Mouse (Mus musculus): ENCODE measurements at regions not wholly inside any gene's neighbourhood (a gene's known extent, or its start where the extent isn't known, plus 50 kb on each side); places are given as distances from the start of the nearest gene placed in this dataset.

DNA sequence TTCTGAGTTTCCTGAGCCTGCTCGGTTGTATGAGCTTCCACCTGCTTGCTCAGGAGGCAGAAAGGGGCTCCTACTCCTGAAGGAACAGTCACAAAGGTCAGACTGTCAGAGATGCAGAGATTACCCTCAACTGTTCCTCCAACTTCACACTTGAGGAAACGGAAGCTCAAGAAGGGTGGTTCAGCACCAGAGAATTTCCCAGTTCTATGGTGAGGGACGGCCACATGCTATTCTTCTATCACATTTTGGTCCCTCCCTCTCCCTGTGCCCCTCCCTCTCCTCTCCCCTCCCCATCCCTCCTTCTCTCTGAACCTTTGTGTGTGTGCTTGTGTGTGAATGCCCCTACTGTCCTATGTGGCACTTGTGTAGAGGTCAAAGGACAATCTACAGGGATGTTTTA, 386.0 kb downstream of the Rps24 start:
- Histone ChIP-seq H3K4me1 (no peaks in the 10 kb centered on the region), H3K27me3 (no peaks in the 10 kb centered on the region), H3K9ac (no peak overlapping the region), H3K4me2 (replicated peaks) (no peak overlapping the region), H3K36me3 (no peaks in the 10 kb centered on the region), H3K27ac (no peak overlapping the region), H3K9me3 (no peaks in the 10 kb centered on the region), H3K4me3 (no peak overlapping the region)
- WGBS: 43% methylated on average over 3 of the region's 3 CpGs
- no peak for ATAC-seq (ENCODE audit: insufficient number of reproducible peaks, insufficient read depth, low FRiP score, low TSS enrichment)

DNA sequence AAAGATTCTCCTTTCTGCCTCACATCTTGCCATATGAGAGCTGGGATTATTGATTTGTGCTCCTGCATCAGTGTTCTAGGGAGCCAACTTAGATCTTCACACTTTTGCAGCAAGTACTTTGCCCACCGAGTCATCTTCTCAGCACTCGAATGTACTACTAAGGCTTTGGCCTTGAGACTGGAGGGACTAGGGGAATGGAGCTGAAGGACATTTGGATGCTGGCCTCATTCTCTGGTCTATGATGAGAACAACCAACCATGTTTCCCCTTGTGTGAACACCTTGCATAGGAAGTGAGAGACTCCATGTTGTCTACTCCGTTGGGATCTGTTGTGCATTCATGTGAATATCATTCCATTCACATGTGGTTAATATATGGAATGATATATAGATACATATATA, 386.5 kb downstream of the Rps24 start:
- Histone ChIP-seq H3K27me3 (no peaks in the 10 kb centered on the region), H3K4me1 (no peaks in the 10 kb centered on the region), H3K36me3 (no peaks in the 10 kb centered on the region), H3K4me3 (no peak overlapping the region), H3K4me2 (replicated peaks) (no peak overlapping the region), H3K9ac (no peak overlapping the region), H3K9me3 (no peaks in the 10 kb centered on the region), H3K27ac (no peak overlapping the region)
- no peak for ATAC-seq (ENCODE audit: insufficient number of reproducible peaks, insufficient read depth, low FRiP score, low TSS enrichment)
- WGBS: 96% methylated on average over 3 of the region's 3 CpGs

DNA sequence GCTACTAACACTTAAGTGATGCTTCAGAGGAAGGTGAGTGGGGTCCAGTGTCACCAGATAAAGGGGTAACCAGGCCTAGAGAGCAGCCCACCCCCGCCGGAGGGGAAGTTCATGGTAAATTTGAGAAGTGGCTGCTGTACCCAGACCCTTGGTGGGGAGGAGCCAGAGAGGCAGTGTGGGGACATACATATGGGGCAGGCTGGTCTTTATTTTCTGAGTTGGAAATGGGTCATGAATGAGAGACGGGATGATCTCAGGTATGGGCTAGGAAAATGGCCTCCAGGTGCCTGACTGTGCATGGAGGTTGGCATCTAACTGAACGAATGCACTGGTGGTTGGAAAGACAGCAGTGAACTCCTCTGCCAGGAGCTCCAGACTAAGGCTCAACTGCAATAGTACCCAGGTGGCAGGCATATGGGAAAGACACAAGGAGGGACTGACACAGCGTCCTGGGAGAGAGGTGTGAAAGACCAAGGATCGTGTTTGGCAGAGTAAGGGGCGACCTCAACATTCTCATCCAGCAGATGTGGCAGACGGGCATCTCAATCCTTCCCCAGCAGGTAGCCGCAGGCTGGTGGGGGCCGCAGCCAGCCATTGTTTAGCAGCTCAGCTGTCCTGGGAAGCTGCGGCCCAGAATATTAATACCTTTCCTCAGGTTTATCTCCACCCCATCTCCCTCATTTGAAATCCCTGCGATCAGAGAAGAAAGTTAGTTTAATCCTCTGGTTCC, 387.7 kb downstream of the Rps24 start:
- Histone ChIP-seq H3K27me3 (no peaks in the 10 kb centered on the region), H3K36me3 (no peaks in the 10 kb centered on the region), H3K4me1 (no peaks in the 10 kb centered on the region), H3K27ac (no peak overlapping the region), H3K4me3 (no peak overlapping the region), H3K9ac (no peak overlapping the region), H3K4me2 (replicated peaks) (no peak overlapping the region), H3K9me3 (no peaks in the 10 kb centered on the region)
- WGBS: 63% methylated on average over 12 of the region's 12 CpGs
- no peak for ATAC-seq (ENCODE audit: insufficient number of reproducible peaks, insufficient read depth, low FRiP score, low TSS enrichment)

DNA sequence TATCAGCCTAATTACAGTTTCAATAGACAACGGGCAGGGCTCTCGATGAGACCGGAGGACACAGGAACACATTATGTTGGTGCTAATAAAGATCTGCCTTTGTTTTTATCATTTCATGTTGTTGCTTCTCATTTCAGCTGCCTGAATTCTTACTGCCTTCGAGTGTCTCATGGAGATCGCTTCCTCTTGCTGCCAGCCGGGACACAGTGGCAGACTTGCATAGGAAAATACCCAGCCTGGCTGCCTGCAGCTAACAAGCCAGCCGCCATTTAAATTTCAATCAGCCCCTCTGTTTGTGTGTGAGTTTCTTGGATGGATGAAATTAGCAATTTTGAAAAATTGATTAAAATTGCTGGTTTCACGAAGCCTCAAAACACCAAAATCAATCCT, 388.2 kb downstream of the Rps24 start:
- Histone ChIP-seq H3K4me3 (no peak overlapping the region), H3K4me1 (no peaks in the 10 kb centered on the region), H3K9ac (no peak overlapping the region), H3K36me3 (no peaks in the 10 kb centered on the region), H3K27ac (no peak overlapping the region), H3K4me2 (replicated peaks) (no peak overlapping the region), H3K27me3 (no peaks in the 10 kb centered on the region), H3K9me3 (no peaks in the 10 kb centered on the region)
- no peak for ATAC-seq (ENCODE audit: insufficient number of reproducible peaks, insufficient read depth, low FRiP score, low TSS enrichment)
- WGBS: 49% methylated on average over 8 of the region's 8 CpGs

DNA sequence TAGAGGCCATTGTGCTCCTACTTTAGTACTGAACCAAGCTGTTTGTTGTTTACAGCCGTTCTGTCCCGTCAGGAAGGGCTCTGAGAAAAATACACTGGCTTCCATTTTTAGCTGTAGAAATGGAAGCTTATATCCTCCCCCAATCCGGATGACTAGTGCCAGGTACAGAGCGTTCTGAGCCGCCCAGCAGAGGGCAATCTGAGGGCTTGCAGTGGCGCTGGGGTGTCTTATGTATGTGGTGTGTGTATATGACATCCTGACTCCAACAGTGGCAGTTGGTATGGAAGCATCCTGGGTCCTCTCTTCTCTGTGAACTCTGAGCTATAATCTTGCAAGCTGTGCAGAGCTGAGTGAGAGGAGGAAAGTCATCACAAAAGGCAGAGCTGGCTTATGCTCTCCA, 389.0 kb downstream of the Rps24 start:
- Histone ChIP-seq H3K27ac (no peak overlapping the region), H3K36me3 (no peaks in the 10 kb centered on the region), H3K9ac (no peak overlapping the region), H3K9me3 (no peaks in the 10 kb centered on the region), H3K4me3 (no peak overlapping the region), H3K27me3 (no peaks in the 10 kb centered on the region), H3K4me1 (no peaks in the 10 kb centered on the region), H3K4me2 (replicated peaks) (no peak overlapping the region)
- WGBS: 69% methylated on average over 6 of the region's 6 CpGs
- no peak for ATAC-seq (ENCODE audit: insufficient number of reproducible peaks, insufficient read depth, low FRiP score, low TSS enrichment)

DNA sequence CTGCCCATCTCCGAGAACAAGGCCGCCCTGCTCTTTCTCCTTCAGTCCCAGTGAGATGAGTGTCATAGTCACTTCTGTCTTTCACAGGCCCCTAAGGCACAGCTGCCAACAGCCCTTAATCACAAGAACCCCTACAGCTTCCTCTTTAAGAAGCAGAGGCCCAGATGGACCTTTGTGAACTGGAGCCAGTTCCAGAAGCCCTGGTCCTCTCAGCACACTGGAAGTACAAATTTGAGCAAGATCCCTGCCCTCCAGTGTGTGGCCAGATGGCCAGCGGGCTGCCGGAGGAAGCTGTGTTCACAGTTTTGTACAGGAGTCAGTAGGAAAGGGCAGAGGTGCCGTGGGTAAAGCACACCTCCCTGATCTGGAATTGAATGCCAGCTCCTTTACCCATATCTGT, 389.6 kb downstream of the Rps24 start:
- Histone ChIP-seq H3K9ac (no peak overlapping the region), H3K27ac (no peak overlapping the region)
- no peak for ATAC-seq (ENCODE audit: insufficient number of reproducible peaks, insufficient read depth, low FRiP score, low TSS enrichment)

DNA sequence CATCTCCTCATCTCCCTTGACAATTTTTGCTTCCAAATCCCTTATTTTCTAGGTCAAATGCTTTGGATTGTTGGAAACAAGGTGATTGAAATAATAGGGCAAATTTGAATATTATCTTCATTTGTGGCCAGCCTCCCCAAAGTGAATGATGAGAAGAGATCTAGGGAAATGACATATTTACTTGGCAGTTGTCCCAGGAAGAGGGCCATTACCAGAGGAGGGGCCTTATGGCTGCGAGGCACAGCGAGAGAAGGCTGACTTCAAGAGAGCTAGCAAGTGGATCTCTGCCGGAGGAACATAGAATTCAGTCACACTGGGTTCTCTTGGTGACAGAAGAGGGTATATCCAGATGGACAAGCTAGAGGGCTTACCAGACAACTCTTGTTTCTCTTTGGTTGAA, 390.9 kb downstream of the Rps24 start:
- no peak overlapping the region for H3K4me3 ChIP-seq
- H3K4me1 ChIP-seq: no peaks in the 10 kb centered on the region
- no peaks in the 10 kb centered on the region for H3K27me3 ChIP-seq
- H3K9me3 ChIP-seq: no peaks in the 10 kb centered on the region
- H3K36me3 ChIP-seq: no peaks in the 10 kb centered on the region
- 81% methylated on average over 3 of the region's 3 CpGs for WGBS
- no peak for ATAC-seq (ENCODE audit: insufficient number of reproducible peaks, insufficient read depth, low FRiP score, low TSS enrichment)
- H3K4me2 ChIP-seq (replicated peaks): no peak overlapping the region
- no peak overlapping the region for H3K27ac ChIP-seq
- H3K9ac ChIP-seq: no peak overlapping the region

More for the DNA sequence above, 389.6 kb downstream of the Rps24 start:
- Histone ChIP-seq H3K9me3 (no peaks in the 10 kb centered on the region), H3K36me3 (no peaks in the 10 kb centered on the region), H3K4me3 (no peak overlapping the region), H3K4me2 (replicated peaks) (no peak overlapping the region), H3K4me1 (no peaks in the 10 kb centered on the region), H3K27me3 (no peaks in the 10 kb centered on the region)
- WGBS: 81% methylated on average over 5 of the region's 5 CpGs

DNA sequence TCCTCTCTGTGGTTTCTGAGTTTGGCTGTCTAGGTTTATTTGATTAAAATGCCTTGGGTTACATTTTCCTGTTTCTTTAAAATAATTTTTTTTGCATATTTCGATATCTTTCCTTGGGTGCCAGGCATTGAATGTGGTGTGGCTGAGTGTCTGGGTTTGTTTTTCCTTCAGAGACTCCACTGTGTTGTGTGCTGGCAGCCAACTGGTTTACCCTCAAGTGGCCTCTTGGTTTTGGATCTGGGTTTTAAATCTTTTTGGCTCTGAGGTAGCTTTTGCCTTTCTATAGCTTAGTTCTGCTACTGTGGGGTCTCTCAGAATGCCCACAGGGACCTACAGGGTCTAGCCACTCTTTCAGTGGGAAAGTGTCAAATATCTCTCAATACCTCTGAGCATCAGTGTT, 399.2 kb downstream of the Rps24 start:
- Histone ChIP-seq H3K9ac (no peak overlapping the region), H3K9me3 (peaks cover 4% of the 10 kb centered on the region; the same call in 1 of the 2 replicates), H3K4me2 (replicated peaks) (no peak overlapping the region), H3K27ac (no peak overlapping the region), H3K4me1 (peaks cover 9% of the 10 kb centered on the region), H3K36me3 (no peaks in the 10 kb centered on the region), H3K27me3 (no peaks in the 10 kb centered on the region), H3K4me3 (no peak overlapping the region)
- ATAC-seq (ENCODE audit: insufficient number of reproducible peaks, insufficient read depth, low FRiP score, low TSS enrichment): no peak
- whole genome bisulfite sequencing: 68% methylated on average over 1 of the region's 1 CpGs

DNA sequence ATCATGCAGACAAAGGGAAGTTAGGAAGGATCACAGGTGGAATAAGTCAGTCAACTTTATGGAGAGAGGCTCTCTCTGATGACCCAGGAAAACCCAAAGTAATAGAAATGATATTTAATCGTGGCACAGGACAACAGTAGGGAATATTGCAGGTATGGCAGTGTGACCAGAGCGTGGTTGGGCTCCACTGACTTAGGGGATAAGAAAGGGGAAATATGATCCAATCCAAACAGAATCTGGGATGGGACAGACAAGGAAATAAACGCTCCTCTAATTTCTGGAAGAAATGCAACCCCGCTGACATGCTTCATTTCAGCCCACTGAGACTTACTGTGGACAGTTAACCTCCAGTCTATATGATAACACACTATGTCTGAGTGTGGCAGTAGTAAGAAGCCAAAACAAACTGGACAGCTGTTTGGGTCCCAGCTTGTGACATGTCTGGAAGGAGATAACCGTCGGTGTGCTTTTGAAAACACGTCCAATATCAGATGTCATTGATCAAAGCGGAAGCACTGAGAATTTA, 400.0 kb downstream of the Rps24 start:
- 59% methylated on average over 8 of the region's 8 CpGs for WGBS
- Histone ChIP-seq H3K27me3 (no peaks in the 10 kb centered on the region), H3K4me2 (replicated peaks) (no peak overlapping the region), H3K36me3 (no peaks in the 10 kb centered on the region), H3K9me3 (peaks cover 4% of the 10 kb centered on the region; the same call in 1 of the 2 replicates), H3K4me3 (no peak overlapping the region), H3K4me1 (peaks cover 9% of the 10 kb centered on the region), H3K27ac (no peak overlapping the region), H3K9ac (no peak overlapping the region)
- no peak for ATAC-seq (ENCODE audit: insufficient number of reproducible peaks, insufficient read depth, low FRiP score, low TSS enrichment)

DNA sequence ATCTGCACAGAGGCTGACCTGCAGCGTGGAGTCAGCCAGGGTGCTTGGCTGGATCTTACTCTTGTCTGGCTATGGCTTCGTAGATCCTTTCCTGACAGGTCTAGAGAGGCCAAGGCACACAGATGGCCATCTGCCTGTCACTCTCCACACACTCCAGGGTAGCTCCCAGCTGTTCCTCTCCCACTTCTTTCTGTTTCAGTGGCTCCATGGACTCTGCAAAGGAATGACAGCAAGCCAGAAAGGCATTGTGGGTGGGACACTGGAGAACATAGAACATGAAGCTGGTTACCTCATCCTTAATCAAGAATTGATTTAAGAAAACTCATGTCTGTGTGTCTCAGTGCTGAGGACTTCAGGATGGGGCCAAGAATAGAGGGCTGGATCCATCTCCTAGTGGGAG, 403.9 kb downstream of the Rps24 start:
- Histone ChIP-seq H3K4me1 (peaks cover 9% of the 10 kb centered on the region), H3K4me3 (no peak overlapping the region), H3K27me3 (no peaks in the 10 kb centered on the region), H3K9me3 (no peaks in the 10 kb centered on the region), H3K4me2 (replicated peaks) (no peak overlapping the region), H3K27ac (no peak overlapping the region), H3K36me3 (no peaks in the 10 kb centered on the region), H3K9ac (no peak overlapping the region)
- ATAC-seq (ENCODE audit: insufficient number of reproducible peaks, insufficient read depth, low FRiP score, low TSS enrichment): no peak
- WGBS: 86% methylated on average over 2 of the region's 2 CpGs

DNA sequence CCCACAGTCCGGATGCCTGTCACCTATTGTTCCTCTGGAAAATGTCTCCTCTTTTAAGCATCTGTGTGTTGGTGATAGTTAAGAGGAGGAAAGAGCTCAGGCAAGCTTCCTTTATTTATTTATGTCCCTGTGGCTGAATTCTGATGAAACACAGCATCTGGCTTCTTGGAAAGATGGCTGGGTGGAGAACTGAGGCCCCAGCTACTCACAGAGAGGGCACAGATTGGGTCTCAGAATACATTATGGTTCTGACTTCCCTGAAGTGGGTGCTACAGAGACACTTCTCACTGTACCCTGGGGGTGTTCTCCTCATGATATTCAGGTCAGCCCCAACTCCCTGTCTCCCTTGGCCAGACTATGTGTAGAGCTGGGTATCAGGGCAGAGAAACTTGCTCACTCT, 408.3 kb downstream of the Rps24 start:
- peak overlapping the region; percentile 6; the same call in 1 of the 2 replicates for H3K27ac ChIP-seq
- no peak overlapping the region for H3K4me2 ChIP-seq (replicated peaks)
- no peak for ATAC-seq (ENCODE audit: insufficient number of reproducible peaks, insufficient read depth, low FRiP score, low TSS enrichment)
- no peaks in the 10 kb centered on the region for H3K27me3 ChIP-seq
- peaks cover 6% of the 10 kb centered on the region; the same call in 1 of the 2 replicates for H3K4me1 ChIP-seq
- no peak overlapping the region for H3K4me3 ChIP-seq
- 61% methylated on average over 1 of the region's 1 CpGs for WGBS
- H3K36me3 ChIP-seq: no peaks in the 10 kb centered on the region
- H3K9me3 ChIP-seq: no peaks in the 10 kb centered on the region
- H3K9ac ChIP-seq: no peak overlapping the region

DNA sequence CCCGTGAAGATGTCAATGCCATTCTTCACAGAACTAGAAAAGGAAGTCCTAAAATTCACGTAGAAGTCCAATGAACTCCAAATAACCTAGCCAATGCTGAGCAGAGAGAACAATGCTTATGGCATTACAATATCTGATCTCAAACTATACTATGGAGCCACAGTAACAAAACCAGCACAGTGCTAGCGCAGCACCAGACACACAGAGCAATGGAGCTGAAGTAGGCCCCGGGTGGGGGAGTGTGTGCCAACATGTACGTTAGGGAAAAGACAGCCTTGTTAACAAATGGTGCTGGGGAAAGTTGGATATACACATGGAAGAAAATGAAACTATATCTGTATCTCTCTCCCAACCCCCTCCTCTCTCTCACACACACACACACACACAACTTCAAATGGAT, 409.8 kb downstream of the Rps24 start:
- ATAC-seq (ENCODE audit: insufficient number of reproducible peaks, insufficient read depth, low FRiP score, low TSS enrichment): no peak
- Histone ChIP-seq H3K4me1 (peaks cover 18% of the 10 kb centered on the region), H3K9me3 (no peaks in the 10 kb centered on the region), H3K36me3 (no peaks in the 10 kb centered on the region), H3K27ac (no peak overlapping the region), H3K4me3 (no peak overlapping the region), H3K9ac (no peak overlapping the region), H3K27me3 (no peaks in the 10 kb centered on the region), H3K4me2 (replicated peaks) (no peak overlapping the region)
- 94% methylated on average over 5 of the region's 5 CpGs for WGBS

Data from embryonic facial prominence, embryonic 12.5 days (tissue).